Mouse (Mus musculus) frontal cortex, postnatal 25 days (tissue): ENCODE measurements around the gene Psmb3.
"Not testable (repeated sequence)": the region's sequence is repeated elsewhere in the genome, so short reads cannot be mapped to it uniquely, and the experiment has no call there.

Source experiments
- DNase-seq, 2 experiments: peaks; one replicate each; pipeline ENCODE4 v3.0.0; 2022; ENCODE audit warnings: low spot score in 2 of 2

The Psmb3 gene

DNA sequence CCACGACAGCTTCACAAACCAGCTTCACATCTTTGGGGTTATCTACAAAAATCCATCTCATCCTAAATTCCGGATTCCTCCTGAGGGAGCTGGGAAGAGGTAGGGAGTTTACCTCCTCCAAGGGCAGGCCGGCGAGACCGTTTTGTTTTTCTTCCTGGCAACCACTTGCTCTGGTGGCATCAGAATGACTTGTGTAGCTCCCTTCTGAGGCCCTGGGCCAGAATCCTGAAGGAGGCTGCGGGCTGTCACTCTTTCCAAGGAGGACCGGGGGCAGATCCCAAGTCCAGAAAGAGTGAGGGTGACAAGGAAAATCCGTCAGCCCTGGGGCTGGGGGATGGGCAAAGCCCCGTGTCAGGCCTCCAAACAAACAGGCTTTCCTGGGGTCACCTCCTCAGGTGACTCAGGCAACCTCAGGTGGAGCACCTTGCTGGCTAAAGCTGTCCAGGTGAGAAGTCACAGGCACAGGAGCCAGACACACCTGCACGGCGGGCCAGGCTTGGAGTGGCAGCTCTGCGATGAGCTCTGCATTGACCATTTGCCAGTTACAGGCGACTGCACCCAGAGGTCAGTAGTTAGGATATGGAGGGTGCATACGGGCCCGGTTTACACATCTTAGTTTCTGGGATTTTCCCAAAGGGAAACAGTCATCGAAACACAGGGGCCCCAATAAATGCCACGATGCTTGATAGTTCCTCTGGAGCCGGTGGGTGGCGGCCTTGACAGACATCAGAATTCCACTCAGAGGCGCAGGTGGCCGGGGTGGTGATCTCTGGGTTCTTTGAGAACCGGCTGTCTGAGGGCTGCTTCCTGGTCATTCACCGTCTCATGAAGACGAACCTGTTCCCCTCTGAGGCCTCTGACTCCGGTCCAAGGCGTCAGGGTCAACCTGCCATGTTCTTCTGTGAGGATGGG, 14.4 kb downstream of the Psmb3 start:
- DNase-seq = no peak

DNA sequence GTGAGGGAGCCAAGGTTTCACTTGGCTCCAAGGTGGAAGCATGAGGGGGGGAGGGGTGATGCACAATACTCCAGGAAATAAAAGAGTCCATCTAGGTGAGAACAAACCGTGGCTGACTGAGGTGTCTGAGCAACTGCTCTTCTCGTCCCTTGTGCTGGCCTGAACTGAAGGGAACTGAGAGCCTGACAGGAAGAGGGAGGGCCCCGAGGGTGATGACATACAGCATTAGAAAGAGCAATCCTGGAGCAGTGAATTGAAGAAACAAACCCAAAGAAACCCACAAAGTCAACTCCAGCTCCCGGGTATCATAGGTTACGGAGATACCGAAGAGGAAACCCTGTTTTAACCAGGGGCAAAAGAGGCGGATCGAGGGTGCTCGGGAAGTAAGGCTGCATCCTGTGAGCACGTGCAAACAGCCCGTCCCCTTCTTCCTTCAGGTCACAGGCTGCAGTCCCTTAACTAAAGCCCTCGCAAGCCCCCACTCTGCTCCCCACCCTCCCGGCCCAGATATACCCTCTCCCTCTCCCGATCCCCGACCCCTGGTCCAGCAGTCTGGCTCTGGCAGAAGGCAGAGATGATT, 15.2 kb downstream of the Psmb3 start:
- no peak for DNase-seq

- no peak for DNase-seq
Observed at GRCm38 (mm10) chr11:97719041-97719440, 15.8 kb downstream of the Psmb3 start.

- no peak for DNase-seq
Observed at GRCm38 (mm10) chr11:97721338-97721737, 18.1 kb downstream of the Psmb3 start.

DNA sequence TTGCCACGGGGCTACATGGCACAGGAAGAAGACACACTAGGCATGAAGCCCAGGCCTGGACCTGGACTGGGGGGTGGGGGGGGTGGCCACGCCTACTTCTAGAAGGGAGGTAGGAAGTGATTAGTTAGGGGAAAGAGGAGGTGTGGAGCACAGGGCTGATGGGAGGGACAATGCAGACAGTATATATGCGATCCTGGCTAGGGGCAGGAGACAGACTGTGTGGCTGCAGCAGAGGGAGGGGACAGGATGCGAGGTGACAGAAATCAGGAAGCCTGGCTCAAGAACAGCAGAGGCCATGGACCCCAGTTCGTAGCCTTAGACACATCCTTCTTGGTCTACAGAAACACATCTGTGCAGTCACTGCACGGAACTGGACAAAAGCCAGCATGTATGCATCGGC, 20.5 kb downstream of the Psmb3 start:
- no peak for DNase-seq

- no peak for DNase-seq
Observed at GRCm38 (mm10) chr11:97728311-97728710, 25.1 kb downstream of the Psmb3 start.

DNA sequence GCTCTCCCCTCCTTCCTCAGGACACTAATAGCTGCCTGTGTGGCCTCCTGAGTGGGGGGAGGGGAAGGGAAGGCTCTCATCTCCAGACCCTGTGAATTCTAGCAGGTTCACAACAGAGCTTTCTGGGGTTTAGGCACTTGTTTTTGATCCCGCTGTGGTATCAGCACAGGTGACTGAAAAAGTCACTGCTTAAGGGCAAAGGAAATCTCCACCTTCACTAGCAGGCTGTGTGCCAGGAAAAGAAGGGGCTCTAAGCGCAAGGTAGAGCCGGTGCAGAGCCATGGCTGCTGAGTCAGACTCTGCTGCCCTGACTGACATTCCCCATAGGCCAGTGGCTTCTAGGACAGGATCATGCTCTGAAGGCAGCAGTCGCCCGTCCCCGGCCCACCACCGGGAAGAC, 25.5 kb downstream of the Psmb3 start:
- no peak for DNase-seq

DNA sequence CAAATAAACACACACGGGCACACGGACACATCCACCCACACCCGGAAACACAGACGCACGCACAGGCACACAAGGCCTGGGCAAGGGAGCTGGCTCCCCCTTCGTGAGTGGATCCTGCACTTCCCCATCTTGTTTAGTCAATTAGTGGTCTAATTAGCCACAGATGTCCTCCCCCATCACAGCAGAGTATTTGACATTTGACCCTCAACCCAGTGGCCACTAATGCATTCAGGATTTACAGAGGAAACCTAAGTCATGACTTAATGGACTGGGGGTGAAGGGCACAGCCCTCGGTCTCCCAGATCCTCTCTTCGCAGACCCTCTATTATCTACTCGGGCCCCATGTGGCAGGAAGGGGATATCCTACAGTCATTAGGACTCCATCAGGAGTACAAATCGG, 30.5 kb downstream of the Psmb3 start:
- DNase-seq = no peak

GRCm38 (mm10) chr11:97734810-97735209, 31.6 kb downstream of the Psmb3 start:
- DNase-seq = not testable (repeated sequence)

DNA sequence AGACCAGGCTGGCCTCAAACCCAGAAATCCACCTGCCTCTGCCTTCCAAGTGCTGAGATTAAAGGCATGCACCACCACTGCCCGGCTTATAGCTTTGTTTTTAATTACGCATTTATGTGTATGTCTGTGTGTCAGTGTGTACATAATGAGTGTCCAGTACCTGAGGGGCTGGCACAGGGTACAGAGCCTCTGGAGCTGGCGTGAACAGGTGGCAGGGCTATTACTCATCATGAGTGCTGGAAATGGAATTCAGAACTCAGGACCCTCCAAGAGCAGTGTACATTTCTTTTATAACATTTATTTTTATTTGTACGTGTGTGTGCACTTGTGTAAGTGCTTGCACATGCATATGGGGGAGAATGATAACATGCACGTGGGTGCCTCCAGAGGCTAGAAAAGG, 33.4 kb downstream of the Psmb3 start:
- no peak for DNase-seq

DNA sequence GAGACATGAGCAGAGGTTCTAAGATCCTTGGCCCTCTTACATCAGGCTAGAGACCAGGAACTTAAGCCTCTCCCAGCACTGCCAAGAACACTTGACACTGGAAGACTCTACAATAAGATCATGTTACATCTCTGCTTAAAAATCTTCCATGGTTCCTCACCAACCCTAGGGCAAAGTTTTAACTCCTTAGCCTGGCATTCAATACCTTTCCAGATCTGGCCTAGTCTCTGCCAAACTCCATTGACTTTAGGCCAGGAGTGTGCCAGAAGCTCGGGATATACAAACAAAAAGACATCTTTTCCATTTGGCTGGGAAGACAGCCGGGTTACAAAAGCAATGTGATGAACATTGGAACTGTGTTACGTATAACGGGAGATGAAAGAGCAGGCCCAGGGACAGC, 34.4 kb downstream of the Psmb3 start:
- DNase-seq = no peak

- DNase-seq = no peak
Observed at GRCm38 (mm10) chr11:97738703-97739102, 35.5 kb downstream of the Psmb3 start.

DNA sequence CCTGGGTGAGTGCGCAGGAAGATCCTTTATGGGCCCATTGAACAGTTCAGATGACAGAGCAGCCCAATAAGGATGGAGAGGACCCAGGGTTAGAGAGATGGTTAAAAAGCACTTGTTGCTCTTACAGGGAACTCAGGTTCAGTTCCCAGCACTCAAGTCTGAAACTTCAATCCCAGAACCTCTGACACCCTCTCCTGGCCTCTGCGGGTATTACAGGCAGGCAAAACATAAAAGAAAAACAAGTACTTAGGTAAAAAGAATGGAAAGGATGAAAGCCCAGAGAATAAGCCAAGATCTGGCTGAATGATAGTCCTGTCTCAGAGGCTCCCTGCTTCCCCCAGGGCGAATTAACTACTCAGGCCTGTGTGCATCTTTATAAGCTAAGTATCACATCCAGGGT, 36.0 kb downstream of the Psmb3 start:
- no peak for DNase-seq

DNA sequence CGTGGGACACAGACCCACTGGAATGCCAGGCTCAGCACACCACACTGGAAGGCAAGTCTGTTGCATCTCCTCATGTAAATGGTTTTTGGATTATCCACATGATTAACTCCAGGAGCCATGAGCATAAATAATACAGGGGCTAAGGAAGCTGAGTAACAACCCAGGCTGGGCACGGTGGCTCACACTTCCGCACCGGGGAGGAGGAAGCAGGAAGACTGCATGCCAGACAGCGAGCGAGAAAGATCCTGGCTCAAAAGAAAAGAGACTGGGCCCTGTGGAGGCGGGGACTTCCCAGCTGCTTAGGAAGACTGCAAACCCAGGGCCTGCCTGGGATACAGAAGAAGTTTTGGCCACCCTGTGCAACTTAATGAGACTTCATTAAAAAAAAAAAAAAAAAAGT, 37.0 kb downstream of the Psmb3 start:
- no peak for DNase-seq

GRCm38 (mm10) chr11:97742157-97742556, 39.0 kb downstream of the Psmb3 start:
- DNase-seq = no peak

GRCm38 (mm10) chr11:97742591-97742990, 39.4 kb downstream of the Psmb3 start:
- DNase-seq = no peak

- no peak for DNase-seq
Observed at GRCm38 (mm10) chr11:97743423-97743822, 40.2 kb downstream of the Psmb3 start.

DNA sequence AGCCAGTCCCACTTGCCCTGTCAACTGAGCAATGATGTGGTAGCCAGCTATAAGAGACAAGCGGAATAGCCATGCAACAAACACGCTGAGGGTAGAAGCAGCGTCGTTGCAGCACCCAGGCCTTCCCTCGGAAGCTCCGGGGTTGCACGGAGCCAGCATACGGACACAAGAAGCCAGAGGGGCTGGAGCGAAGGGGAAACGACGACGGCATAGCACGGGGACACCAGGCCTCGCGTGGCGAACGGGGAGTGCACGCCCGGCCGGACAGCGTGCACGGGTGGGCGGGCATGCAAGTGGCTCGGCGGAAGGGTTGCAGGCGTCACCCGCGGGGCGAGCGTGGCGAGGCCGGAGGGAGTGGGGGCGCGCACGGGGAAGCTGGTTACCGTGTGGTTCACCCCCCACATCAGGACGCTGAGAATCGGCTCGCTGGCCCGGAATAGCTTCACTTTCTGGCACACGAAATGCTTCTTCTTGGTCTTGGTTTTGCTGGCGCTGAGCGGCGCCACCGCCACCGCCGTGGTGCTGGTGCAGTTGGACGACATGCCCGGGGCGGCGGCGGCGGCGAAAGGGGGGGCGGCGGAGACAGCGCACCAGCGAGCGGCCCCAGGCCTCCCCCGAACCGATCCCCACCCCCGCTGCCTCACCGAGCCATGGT, 41.0 kb downstream of the Psmb3 start, which contains the start of gene Pip4k2b:
Gene Pip4k2b (minus strand): TSS at position 642 of the 655 bp plus-strand sequence.
- DNase-seq = peak; percentile 35 to 37

GRCm38 (mm10) chr11:97744718-97745330, 41.6 kb downstream of the Psmb3 start:
- peak; percentile 95 to 97 for DNase-seq

DNA sequence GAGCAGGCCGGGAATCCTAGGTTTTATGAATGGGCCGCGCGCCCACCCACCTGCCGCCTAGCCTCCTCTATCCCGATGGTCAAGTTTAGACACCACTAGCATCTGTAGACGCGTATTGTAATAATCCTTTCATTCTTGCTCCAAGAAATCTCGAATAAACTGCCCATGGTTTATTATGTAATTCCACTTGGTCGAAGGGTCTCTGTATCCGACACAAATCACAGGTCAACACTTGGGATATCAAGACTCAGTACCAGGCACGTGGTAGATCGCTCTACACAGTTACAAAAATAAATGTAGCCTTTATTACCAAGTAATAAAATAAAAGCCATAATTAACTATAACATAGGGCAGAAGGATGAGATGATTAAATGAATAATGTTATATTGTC, 42.1 kb downstream of the Psmb3 start:
- no peak for DNase-seq

GRCm38 (mm10) chr11:97747773-97748172, 44.6 kb downstream of the Psmb3 start:
- no peak for DNase-seq

DNA sequence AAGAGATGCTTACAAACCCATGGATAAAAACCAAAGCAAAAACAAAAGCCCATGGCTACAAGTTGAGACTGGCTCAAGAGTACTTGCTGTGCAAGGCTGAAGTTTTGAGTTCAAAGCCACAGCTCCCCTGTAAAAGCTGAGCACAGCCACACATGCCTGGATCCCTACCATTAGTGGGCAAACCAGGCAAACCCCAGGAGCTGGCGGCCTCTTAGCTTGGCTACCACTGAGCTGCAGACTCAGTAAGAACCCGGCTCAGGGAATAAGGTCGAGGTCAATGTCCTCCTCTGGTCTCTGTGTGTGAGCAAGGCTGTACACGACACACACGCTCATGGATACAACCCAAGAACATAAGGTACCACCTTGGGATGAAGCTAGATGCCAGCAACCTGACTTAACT, 45.3 kb downstream of the Psmb3 start:
- no peak for DNase-seq
